Mouse (Mus musculus): ENCODE results near the gene Gm17660.

DNA sequence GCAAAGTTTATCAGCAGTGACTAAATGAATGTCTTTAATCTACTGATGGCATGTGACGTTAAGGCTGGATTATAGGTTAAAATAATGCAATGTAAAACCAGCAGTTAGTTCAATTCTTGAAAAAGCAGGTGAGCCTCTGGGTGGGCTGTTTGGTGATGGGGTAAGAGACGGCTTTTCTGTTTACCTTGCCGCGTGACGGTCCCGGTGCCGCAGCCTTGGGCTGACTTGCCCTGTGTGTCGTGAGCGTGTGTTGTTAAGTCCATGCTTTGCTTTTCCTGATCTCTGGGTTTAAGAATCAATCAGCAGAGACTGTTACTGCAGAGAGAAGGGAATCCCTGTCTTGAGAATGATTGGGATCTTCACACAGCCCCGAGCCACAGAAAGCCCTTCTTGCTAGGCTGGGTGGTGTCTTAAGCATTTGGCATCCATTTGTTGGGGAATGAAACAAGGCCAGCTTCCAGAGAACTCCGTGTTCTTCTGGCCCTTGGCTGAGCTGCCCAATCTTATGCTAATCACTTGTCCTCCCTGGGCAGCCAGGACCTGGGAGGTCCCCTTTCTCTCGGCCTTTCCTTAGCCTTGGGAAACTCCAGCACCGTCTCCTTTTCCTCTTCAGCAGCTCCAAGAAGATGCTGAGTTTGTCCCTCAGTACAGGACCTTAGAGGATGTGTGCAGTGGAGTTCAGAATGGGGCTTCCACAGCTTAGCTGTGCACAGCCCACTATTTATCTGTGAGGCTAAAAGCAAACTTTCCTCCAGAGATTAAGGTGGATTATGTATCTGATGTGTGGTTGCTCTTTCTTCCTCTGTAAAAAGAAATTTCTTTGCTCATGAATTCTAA is 15.3 kb downstream of the Gm17660 start:
- no peak for TF ChIP-seq CTCF (IDR thresholded peaks at IDR 0.05; ENCODE audit: low read depth)
- no peak for TF ChIP-seq EP300 (IDR thresholded peaks at IDR 0.05; ENCODE audit: low read depth)
